Mouse (Mus musculus) midbrain, embryonic 16.5 days (tissue): ENCODE data around the gene Znrf4. TPM values are rescaled to one million over a fixed set of nuclear protein-coding genes. Genes with fewer than 3 reads are reported as not detected.

Source experiments
- ATAC-seq: fragments of 200-750 bp; cut with Nextera tagmentation; 2 replicates; pipeline ENCODE4 v1.8.0; 2017; ENCODE audit warnings: moderate TSS enrichment
- H3K27ac ChIP-seq: fragments of 300-500 bp; sonication (generic); 2 replicates; pipeline ENCODE4 v1.5.1; 2014; ENCODE audit warnings: mild to moderate bottlenecking, low read length, mixed read lengths
- H3K27me3 ChIP-seq: fragments of 300-500 bp; sonication (generic); 2 replicates; pipeline ENCODE4 v1.6.1; 2014; ENCODE audit warnings: low read depth, low read length, mixed read lengths; ENCODE audit not compliant: control insufficient read depth, insufficient read depth
- H3K36me3 ChIP-seq: fragments of 300-500 bp; sonication (generic); 2 replicates; pipeline ENCODE4 v1.6.1; 2014; ENCODE audit warnings: mild to moderate bottlenecking, low read length, moderate library complexity, mixed read lengths; ENCODE audit not compliant: control insufficient read depth, insufficient read depth
- H3K4me1 ChIP-seq: fragments of 300-500 bp; sonication (generic); 2 replicates; pipeline ENCODE4 v1.6.1; 2014; ENCODE audit warnings: mild to moderate bottlenecking, low read length, mixed read lengths; ENCODE audit not compliant: control insufficient read depth, insufficient read depth
- H3K4me2 ChIP-seq: fragments of 300-500 bp; sonication (generic); 2 replicates; pipeline ENCODE4 v1.6.1; 2014; ENCODE audit warnings: mild to moderate bottlenecking, low read length, mixed read lengths
- H3K4me3 ChIP-seq: fragments of 300-500 bp; sonication (generic); 2 replicates; pipeline ENCODE4 v1.5.1; 2014; ENCODE audit warnings: low read depth, mild to moderate bottlenecking, low read length, moderate library complexity, mixed read lengths
- H3K9ac ChIP-seq: fragments of 300-500 bp; sonication (generic); 2 replicates; pipeline ENCODE4 v1.6.1; 2014; ENCODE audit warnings: low read depth, low read length, mixed read lengths
- H3K9me3 ChIP-seq: fragments of 300-500 bp; sonication (generic); replicated peaks from 2 replicates; pipeline ENCODE4 v1.6.1; 2014; ENCODE audit warnings: mild to moderate bottlenecking, low read length, mixed read lengths; ENCODE audit not compliant: control insufficient read depth, poor library complexity, severe bottlenecking
- WGBS: fragments of 180-500 bp; shearing (Covaris S2); extraction: QIAGEN DNeasy Blood & Tissue Kit; methylation state at CpG from one replicate; pipeline ENCODE4 v1.1.7; 2014; 5-methylcytosine and 5-hydroxymethylcytosine counted together
- polyA plus RNA-seq: library from polyadenylated mRNA; unstranded; fragments of >200 nt; fragmentation: Nextera tagmentation; extraction: Ambion mirVana; gene quantifications from 2 replicates; pipeline ENCODE4 v1.2.1, GENCODE M21; 2015

The Znrf4 gene
- polyA plus RNA-seq, 1 experiment from 2014 or later: not detected

- Histone ChIP-seq H3K36me3 (no peaks in the 10 kb centered on the region), H3K9me3 (no peaks in the 10 kb centered on the region), H3K4me2 (no peak overlapping the region), H3K4me1 (peaks cover 21% of the 10 kb centered on the region), H3K27me3 (no peaks in the 10 kb centered on the region), H3K27ac (no peak overlapping the region), H3K9ac (no peak overlapping the region), H3K4me3 (no peak overlapping the region)
- no peak for ATAC-seq
- 88% methylated on average over 9 of the region's 9 CpGs for WGBS
Observed at GRCm38 (mm10) chr17:56485926-56486325, 26.3 kb downstream of the Znrf4 start.

GRCm38 (mm10) chr17:56485118-56485517 is 27.1 kb downstream of the Znrf4 start:
- Histone ChIP-seq H3K9ac (no peak overlapping the region), H3K27ac (no peak overlapping the region), H3K4me2 (no peak overlapping the region), H3K4me3 (no peak overlapping the region), H3K9me3 (no peaks in the 10 kb centered on the region), H3K4me1 (peaks cover 21% of the 10 kb centered on the region), H3K27me3 (no peaks in the 10 kb centered on the region), H3K36me3 (no peaks in the 10 kb centered on the region)
- no peak for ATAC-seq
- WGBS: 54% methylated on average over 9 of the region's 9 CpGs

GRCm38 (mm10) chr17:56482671-56483070 is 29.6 kb downstream of the Znrf4 start:
- Histone ChIP-seq H3K9me3 (no peaks in the 10 kb centered on the region), H3K4me1 (peaks cover 8% of the 10 kb centered on the region), H3K36me3 (no peaks in the 10 kb centered on the region), H3K9ac (no peak overlapping the region), H3K4me2 (no peak overlapping the region), H3K4me3 (no peak overlapping the region), H3K27ac (no peak overlapping the region), H3K27me3 (no peaks in the 10 kb centered on the region)
- 88% methylated on average over 1 of the region's 1 CpGs for WGBS
- ATAC-seq: no peak

GRCm38 (mm10) chr17:56479358-56479757 is 32.9 kb downstream of the Znrf4 start:
- 12% methylated on average over 6 of the region's 6 CpGs for WGBS
- Histone ChIP-seq H3K36me3 (no peaks in the 10 kb centered on the region), H3K4me3 (no peak overlapping the region), H3K4me1 (peaks cover 4% of the 10 kb centered on the region; the same call in 1 of the 2 replicates), H3K27me3 (no peaks in the 10 kb centered on the region), H3K9me3 (no peaks in the 10 kb centered on the region), H3K27ac (no peak overlapping the region), H3K4me2 (no peak overlapping the region), H3K9ac (no peak overlapping the region)
- ATAC-seq: no peak

GRCm38 (mm10) chr17:56478191-56478611 is 34.0 kb downstream of the Znrf4 start:
- Histone ChIP-seq H3K4me2 (no peak overlapping the region), H3K9ac (no peak overlapping the region), H3K36me3 (no peaks in the 10 kb centered on the region), H3K27ac (no peak overlapping the region), H3K27me3 (no peaks in the 10 kb centered on the region), H3K4me1 (peaks cover 10% of the 10 kb centered on the region), H3K9me3 (no peaks in the 10 kb centered on the region), H3K4me3 (no peak overlapping the region)
- no peak for ATAC-seq
- WGBS: 69% methylated on average over 11 of the region's 11 CpGs

GRCm38 (mm10) chr17:56477191-56477818 is 34.9 kb downstream of the Znrf4 start:
- H3K4me1 ChIP-seq: peaks cover 18% of the 10 kb centered on the region
- no peak overlapping the region for H3K27ac ChIP-seq
- no peaks in the 10 kb centered on the region for H3K27me3 ChIP-seq
- H3K4me2 ChIP-seq: no peak overlapping the region
- no peak overlapping the region for H3K4me3 ChIP-seq
- H3K36me3 ChIP-seq: no peaks in the 10 kb centered on the region
- 91% methylated on average over 19 of the region's 19 CpGs for whole genome bisulfite sequencing
- H3K9me3 ChIP-seq: no peaks in the 10 kb centered on the region
- no peak for ATAC-seq
- no peak overlapping the region for H3K9ac ChIP-seq

- Histone ChIP-seq H3K4me2 (peak within 1 kb of the TSS; percentile 93), H3K27ac (peak within 1 kb of the TSS; percentile 99), H3K4me1 (peaks cover 28% of the 10 kb centered on the region), H3K4me3 (peak within 1 kb of the TSS; percentile 96), H3K9me3 (no peaks in the 10 kb centered on the region), H3K27me3 (no peaks in the 10 kb centered on the region), H3K36me3 (no peaks in the 10 kb centered on the region), H3K9ac (peak within 1 kb of the TSS; percentile 100)
- ATAC-seq: peak; percentile 85
- WGBS: 0% methylated on average over 24 of the region's 27 CpGs
Observed at GRCm38 (mm10) chr17:56476402-56476752, 35.9 kb downstream of the Znrf4 start, which contains the start of gene Ptprs. Ptprs (minus strand) TSS chr17:56476483.

- no peaks in the 10 kb centered on the region for H3K9me3 ChIP-seq
- peak overlapping the region; percentile 96 for H3K4me3 ChIP-seq
- no peaks in the 10 kb centered on the region for H3K36me3 ChIP-seq
- no peaks in the 10 kb centered on the region for H3K27me3 ChIP-seq
- peak; percentile 50 for ATAC-seq
- H3K4me1 ChIP-seq: peaks cover 34% of the 10 kb centered on the region
- WGBS: under 1% methylated on average over 52 of the region's 66 CpGs
- H3K4me2 ChIP-seq: peak overlapping the region; percentile 93
- H3K27ac ChIP-seq: peak overlapping the region; percentile 99
- peak overlapping the region; percentile 100 for H3K9ac ChIP-seq
Observed at GRCm38 (mm10) chr17:56475584-56476401, 36.4 kb downstream of the Znrf4 start.
